Mouse (Mus musculus) v-Abl transformed pro-B cells (cell line): ENCODE results near the gene Suox.
"Not testable (repeated sequence)": the region's sequence is repeated elsewhere in the genome, so short reads cannot be mapped to it uniquely, and the experiment has no call there.

Source experiments
- in situ Hi-C, 2 experiments: fragments of 400-800 bp; cut with MboI; formaldehyde crosslinking; loops; one replicate each; pipeline ENCODE4 v1.15.1; 2025; ENCODE audit not compliant: unreplicated experiment in 2 of 2

Gene Suox

GRCm38 (mm10) chr10:128629746-128630145 lies 44.1 kb downstream of the Suox start:
- in situ Hi-C loops: loop anchor here (5.0 kb wide), 1 partner anchor 43 kb away; the partner anchor contains the start of gene Suox (in 2 of the 2)

DNA sequence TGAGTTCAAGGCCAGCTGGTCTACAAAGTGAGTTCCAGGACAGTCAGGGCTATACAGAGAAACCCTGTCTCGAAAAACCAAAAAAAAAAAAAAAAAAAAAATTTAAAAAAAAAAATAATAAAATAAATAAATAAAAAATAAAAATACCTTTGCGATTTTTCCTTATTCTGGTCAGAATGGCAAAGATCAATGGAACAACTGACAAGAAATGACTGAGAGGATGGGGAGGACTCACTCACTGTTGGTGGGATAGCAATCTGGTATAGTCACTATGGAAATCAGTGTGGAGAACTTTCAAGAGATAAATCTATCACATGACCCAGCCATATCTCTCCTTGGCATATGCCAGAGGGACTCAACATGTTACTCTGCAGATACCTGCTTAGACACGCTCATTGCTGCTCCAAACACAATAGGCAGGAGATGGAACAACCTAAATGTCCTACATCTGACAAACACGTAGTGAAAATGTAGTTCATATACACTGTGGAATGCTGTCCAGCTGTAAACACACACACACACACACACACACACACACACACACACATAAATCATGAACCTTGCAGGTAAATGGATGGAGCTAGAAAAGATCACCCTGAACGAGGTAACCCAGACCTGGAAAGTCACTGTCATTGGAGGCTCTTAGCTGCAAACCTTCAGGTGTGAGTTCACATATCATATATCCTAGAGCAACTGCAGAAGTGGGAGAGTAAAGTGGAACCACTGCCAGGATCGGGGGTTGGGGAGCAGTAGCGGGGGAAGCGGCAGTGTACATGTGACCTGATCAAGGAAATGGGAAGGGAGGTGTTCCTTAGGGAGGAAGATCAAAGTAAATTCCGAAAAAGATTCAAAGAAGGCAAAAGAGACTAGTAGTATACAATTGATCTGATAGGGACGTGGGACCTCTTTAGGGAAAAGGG lies 46.2 kb downstream of the Suox start:
- in situ Hi-C loops: loop anchor here (5.0 kb wide), 1 partner anchor 45 kb away; the partner anchor contains the start of gene Suox (in 2 of the 2)

DNA sequence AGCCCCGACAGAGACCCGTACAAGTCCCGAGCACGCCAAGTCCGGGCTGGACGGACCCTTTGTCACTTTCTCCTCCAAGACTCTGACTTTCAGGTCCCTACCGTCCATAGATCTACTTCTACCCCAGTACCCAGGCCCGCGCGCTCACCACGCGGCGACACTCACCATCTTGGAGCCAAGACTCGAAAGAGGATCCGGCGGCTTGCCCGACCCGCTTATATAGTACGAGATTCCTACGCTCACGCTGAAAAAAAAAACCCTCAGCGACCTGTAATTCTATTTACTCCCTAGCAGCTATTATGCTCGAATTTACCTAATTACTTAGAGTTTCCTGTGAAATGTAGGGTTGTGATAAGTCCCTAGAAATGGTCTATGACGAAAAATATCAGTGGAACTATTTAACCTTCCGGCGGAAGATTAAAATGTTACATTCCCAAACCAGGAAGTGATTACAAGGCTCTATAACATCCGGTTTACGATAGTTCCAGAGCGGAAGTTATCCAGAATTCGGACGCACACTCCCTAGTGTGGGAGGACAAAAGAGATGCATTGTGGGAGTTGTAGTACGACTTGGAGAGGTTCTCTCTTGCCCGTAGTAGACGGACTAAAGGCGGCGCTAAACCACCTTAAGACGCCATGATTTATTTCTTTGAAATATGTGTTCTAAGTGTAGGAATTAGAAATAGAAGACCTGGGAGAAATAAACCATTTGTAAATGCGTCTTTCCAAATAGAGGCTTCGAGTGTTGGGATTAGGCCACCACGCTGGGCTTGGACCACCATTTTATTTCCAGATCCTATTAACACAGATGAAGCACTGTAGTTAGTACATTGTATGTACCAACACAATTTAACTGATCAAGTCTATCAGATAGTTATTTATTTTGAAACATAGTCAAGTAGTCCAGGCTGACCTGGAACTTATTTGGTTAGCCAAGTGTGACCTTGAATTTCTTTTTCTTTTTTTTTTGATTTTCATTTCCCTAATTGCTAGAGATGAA lies 47.3 kb downstream of the Suox start, which contains the start of gene Rps26:
Rps26 (minus strand) TSS at position 437 of the 1,000 bp plus-strand sequence.
- in situ Hi-C loops: loop anchor here (5.0 kb wide), 1 partner anchor 46 kb away; the partner anchor contains the start of gene Suox (in 2 of the 2)

GRCm38 (mm10) chr10:128625287-128625894 lies 48.5 kb downstream of the Suox start:
- in situ Hi-C loops: loop anchor here (5.0 kb wide), 1 partner anchor 47 kb away; the partner anchor contains the start of gene Suox (in 2 of the 2)

- in situ Hi-C loops: not testable (repeated sequence)
Measured at GRCm38 (mm10) chr10:128623106-128623613, 50.7 kb downstream of the Suox start.

GRCm38 (mm10) chr10:128622702-128623101 lies 51.2 kb downstream of the Suox start:
- in situ Hi-C loops: no loop called here

GRCm38 (mm10) chr10:128621986-128622520 lies 51.8 kb downstream of the Suox start:
- in situ Hi-C loops: no loop called here

DNA sequence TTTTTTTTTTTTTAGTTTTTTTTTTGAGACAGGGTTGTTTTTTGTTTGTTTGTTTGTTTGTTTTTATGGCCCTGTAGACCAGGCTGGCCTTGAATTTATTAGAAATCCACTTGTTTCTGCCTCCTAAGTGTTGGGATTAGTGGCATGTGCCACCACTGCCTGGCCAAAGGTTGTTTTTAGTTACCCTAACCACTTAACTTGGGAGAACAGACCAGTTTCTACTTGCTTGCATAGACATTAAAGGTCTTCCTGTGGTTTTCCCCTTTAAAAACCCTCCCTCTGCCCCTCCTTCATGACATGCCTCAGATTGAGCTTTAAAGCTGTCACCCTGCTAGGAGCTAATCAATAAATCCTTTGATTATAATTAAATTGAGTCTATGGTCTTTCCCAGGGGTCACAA lies 53.6 kb downstream of the Suox start:
- in situ Hi-C loops: no loop called here
